Mouse (Mus musculus): ENCODE data around the gene Gm28510.
"Not testable (repeated sequence)": the region's sequence is repeated elsewhere in the genome, so short reads cannot be mapped to it uniquely, and the experiment has no call there.

The Gm28510 gene

DNA sequence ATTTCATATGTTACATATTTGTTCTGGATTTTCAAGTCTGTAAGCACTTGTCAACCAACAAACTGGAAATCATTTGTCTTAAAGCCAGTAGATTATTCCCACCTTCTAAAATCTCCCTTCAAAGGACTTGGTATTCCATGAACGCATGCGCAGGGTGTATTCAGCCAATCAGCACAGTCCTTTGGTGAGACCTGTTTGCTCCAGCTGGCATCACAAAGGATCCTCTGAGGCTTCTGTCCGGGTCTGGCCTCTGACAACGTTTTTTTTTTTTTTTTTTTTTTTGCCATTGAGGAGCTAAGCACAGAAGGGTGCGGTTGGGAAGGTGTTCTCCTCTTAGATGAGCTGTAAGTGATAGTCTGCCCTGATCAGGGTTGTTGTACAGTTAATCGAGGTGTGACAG lies at the start of gene Gm28510:
Gm28510 (plus strand) TSS at position 301 of the 400 bp plus-strand sequence.
- DNase-seq (ENCODE audit: low read depth), result not testable (repeated sequence)

Data from NIH3T3 (cell line).